Mouse (Mus musculus): ENCODE data around the gene Dlg3.

The Dlg3 gene

GRCm38 (mm10) chrX:100767181-100767884, at the start of gene Dlg3:
Gene Dlg3, plus strand, starts transcription at chrX:100767722.
- TF ChIP-seq CTCF (conservative IDR thresholded peaks at IDR 0.05; ENCODE audit: low read length) (peak; percentile 23; the same call in 1 of the 2 replicates), NANOG (IDR thresholded peaks at IDR 0.05; ENCODE audit: borderline replicate concordance, low read length) (no peak)

GRCm38 (mm10) chrX:100728947-100729346, 38.6 kb upstream of the Dlg3 start:
- H3K36me3 ChIP-seq (ENCODE audit: insufficient read depth, low read length): peaks cover 35% of the 10 kb centered on the region
- TF ChIP-seq POU5F1 (IDR thresholded peaks at IDR 0.05; ENCODE audit: borderline replicate concordance, low read length) (no peak), NANOG (IDR thresholded peaks at IDR 0.05; ENCODE audit: borderline replicate concordance, low read length) (no peak), CTCF (conservative IDR thresholded peaks at IDR 0.05; ENCODE audit: low read length) (no peak)
- no peaks in the 10 kb centered on the region for H3K9me3 ChIP-seq (ENCODE audit: low read length)
- no peak overlapping the region for H3K4me3 ChIP-seq (replicated peaks; ENCODE audit: low read length)
- peaks cover 19% of the 10 kb centered on the region for H3K4me1 ChIP-seq (replicated peaks; ENCODE audit: low read depth, low read length)
- H3K27me3 ChIP-seq (ENCODE audit: insufficient read depth, low read length): peaks cover 12% of the 10 kb centered on the region; the same call in 1 of the 2 replicates

More at GRCm38 (mm10) chrX:100767181-100767884, at the start of gene Dlg3:
- H3K4me1 ChIP-seq (replicated peaks; ENCODE audit: low read depth, low read length): peaks cover 4% of the 10 kb centered on the region
- no peaks in the 10 kb centered on the region for H3K36me3 ChIP-seq (ENCODE audit: insufficient read depth, low read length)
- H3K4me3 ChIP-seq (replicated peaks; ENCODE audit: low read length): peak within 1 kb of the TSS; percentile 84
- peaks cover 16% of the 10 kb centered on the region for H3K27me3 ChIP-seq (ENCODE audit: insufficient read depth, low read length)
- H3K9me3 ChIP-seq (ENCODE audit: low read length): no peaks in the 10 kb centered on the region

GRCm38 (mm10) chrX:100729665-100730188, 37.8 kb upstream of the Dlg3 start, which contains the start of gene Gdpd2:
Gene Gdpd2, plus strand, starts transcription at chrX:100729873.
- Histone ChIP-seq H3K4me1 (replicated peaks; ENCODE audit: low read depth, low read length) (peaks cover 19% of the 10 kb centered on the region), H3K36me3 (ENCODE audit: insufficient read depth, low read length) (peaks cover 29% of the 10 kb centered on the region), H3K27me3 (ENCODE audit: insufficient read depth, low read length) (peaks cover 12% of the 10 kb centered on the region; the same call in 1 of the 2 replicates), H3K9me3 (ENCODE audit: low read length) (no peaks in the 10 kb centered on the region), H3K4me3 (replicated peaks; ENCODE audit: low read length) (no peak within 1 kb of the TSS; the same call in 1 of the 2 replicates)
- TF ChIP-seq NANOG (IDR thresholded peaks at IDR 0.05; ENCODE audit: borderline replicate concordance, low read length) (no peak), POU5F1 (IDR thresholded peaks at IDR 0.05; ENCODE audit: borderline replicate concordance, low read length) (no peak), CTCF (conservative IDR thresholded peaks at IDR 0.05; ENCODE audit: low read length) (no peak)

- H3K9me3 ChIP-seq (ENCODE audit: low read length): no peaks in the 10 kb centered on the region
- no peak overlapping the region; the same call in 1 of the 2 replicates for H3K4me3 ChIP-seq (replicated peaks; ENCODE audit: low read length)
- H3K36me3 ChIP-seq (ENCODE audit: insufficient read depth, low read length): peaks cover 24% of the 10 kb centered on the region
- H3K27me3 ChIP-seq (ENCODE audit: insufficient read depth, low read length): peaks cover 12% of the 10 kb centered on the region; the same call in 1 of the 2 replicates
- TF ChIP-seq POU5F1 (IDR thresholded peaks at IDR 0.05; ENCODE audit: borderline replicate concordance, low read length) (no peak), CTCF (conservative IDR thresholded peaks at IDR 0.05; ENCODE audit: low read length) (no peak), NANOG (IDR thresholded peaks at IDR 0.05; ENCODE audit: borderline replicate concordance, low read length) (no peak)
- peaks cover 19% of the 10 kb centered on the region for H3K4me1 ChIP-seq (replicated peaks; ENCODE audit: low read depth, low read length)
These were observed 37.3 kb upstream of the Dlg3 start for GRCm38 (mm10) chrX:100730266-100730665.

- Histone ChIP-seq H3K9me3 (ENCODE audit: low read length) (no peaks in the 10 kb centered on the region), H3K4me3 (replicated peaks; ENCODE audit: low read length) (no peak overlapping the region), H3K36me3 (ENCODE audit: insufficient read depth, low read length) (no peaks in the 10 kb centered on the region), H3K4me1 (replicated peaks; ENCODE audit: low read depth, low read length) (peaks cover 22% of the 10 kb centered on the region), H3K27me3 (ENCODE audit: insufficient read depth, low read length) (peaks cover 12% of the 10 kb centered on the region; the same call in 1 of the 2 replicates)
- no peak for TF ChIP-seq CTCF (conservative IDR thresholded peaks at IDR 0.05; ENCODE audit: low read length)
- no peak for TF ChIP-seq POU5F1 (IDR thresholded peaks at IDR 0.05; ENCODE audit: borderline replicate concordance, low read length)
- no peak for TF ChIP-seq NANOG (IDR thresholded peaks at IDR 0.05; ENCODE audit: borderline replicate concordance, low read length)
These were observed 33.2 kb upstream of the Dlg3 start for GRCm38 (mm10) chrX:100734359-100734758.

- Histone ChIP-seq H3K4me1 (replicated peaks; ENCODE audit: low read depth, low read length) (peaks cover 22% of the 10 kb centered on the region; the same call in 1 of the 2 replicates), H3K36me3 (ENCODE audit: insufficient read depth, low read length) (no peaks in the 10 kb centered on the region), H3K27me3 (ENCODE audit: insufficient read depth, low read length) (peaks cover 4% of the 10 kb centered on the region), H3K9me3 (ENCODE audit: low read length) (no peaks in the 10 kb centered on the region), H3K4me3 (replicated peaks; ENCODE audit: low read length) (no peak overlapping the region)
- no peak for TF ChIP-seq NANOG (IDR thresholded peaks at IDR 0.05; ENCODE audit: borderline replicate concordance, low read length)
- TF ChIP-seq CTCF (conservative IDR thresholded peaks at IDR 0.05; ENCODE audit: low read length): peak; percentile 37
These were observed 28.6 kb upstream of the Dlg3 start for GRCm38 (mm10) chrX:100738918-100739317.

- Histone ChIP-seq H3K27me3 (ENCODE audit: insufficient read depth, low read length) (peaks cover 4% of the 10 kb centered on the region), H3K36me3 (ENCODE audit: insufficient read depth, low read length) (no peaks in the 10 kb centered on the region), H3K4me1 (replicated peaks; ENCODE audit: low read depth, low read length) (peaks cover 22% of the 10 kb centered on the region; the same call in 1 of the 2 replicates), H3K9me3 (ENCODE audit: low read length) (no peaks in the 10 kb centered on the region), H3K4me3 (replicated peaks; ENCODE audit: low read length) (no peak overlapping the region)
- TF ChIP-seq CTCF (conservative IDR thresholded peaks at IDR 0.05; ENCODE audit: low read length) (no peak), POU5F1 (IDR thresholded peaks at IDR 0.05; ENCODE audit: borderline replicate concordance, low read length) (no peak), NANOG (IDR thresholded peaks at IDR 0.05; ENCODE audit: borderline replicate concordance, low read length) (no peak)
These were observed 28.1 kb upstream of the Dlg3 start for GRCm38 (mm10) chrX:100739443-100739842.

- TF ChIP-seq NANOG (IDR thresholded peaks at IDR 0.05; ENCODE audit: borderline replicate concordance, low read length): no peak
- no peak for TF ChIP-seq CTCF (conservative IDR thresholded peaks at IDR 0.05; ENCODE audit: low read length)
- no peak for TF ChIP-seq POU5F1 (IDR thresholded peaks at IDR 0.05; ENCODE audit: borderline replicate concordance, low read length)
- no peak overlapping the region for H3K4me3 ChIP-seq (replicated peaks; ENCODE audit: low read length)
- no peaks in the 10 kb centered on the region for H3K36me3 ChIP-seq (ENCODE audit: insufficient read depth, low read length)
These were observed 26.7 kb upstream of the Dlg3 start for GRCm38 (mm10) chrX:100740785-100741184.

More at GRCm38 (mm10) chrX:100740785-100741184, 26.7 kb upstream of the Dlg3 start:
- Histone ChIP-seq H3K4me1 (replicated peaks; ENCODE audit: low read depth, low read length) (peaks cover 18% of the 10 kb centered on the region; the same call in 1 of the 2 replicates), H3K9me3 (ENCODE audit: low read length) (no peaks in the 10 kb centered on the region), H3K27me3 (ENCODE audit: insufficient read depth, low read length) (peaks cover 4% of the 10 kb centered on the region)
